Mouse (Mus musculus) frontal cortex, postnatal 36 days (tissue): ENCODE data around the gene Wdr81.
"Not testable (repeated sequence)": the region's sequence is repeated elsewhere in the genome, so short reads cannot be mapped to it uniquely, and the experiment has no call there.

ENCODE experiments used
- DNase-seq, 2 experiments: peaks; one replicate each; pipeline ENCODE4 v3.0.0; 2022; ENCODE audit warnings: low spot score in 2 of 2

The Wdr81 gene

DNA sequence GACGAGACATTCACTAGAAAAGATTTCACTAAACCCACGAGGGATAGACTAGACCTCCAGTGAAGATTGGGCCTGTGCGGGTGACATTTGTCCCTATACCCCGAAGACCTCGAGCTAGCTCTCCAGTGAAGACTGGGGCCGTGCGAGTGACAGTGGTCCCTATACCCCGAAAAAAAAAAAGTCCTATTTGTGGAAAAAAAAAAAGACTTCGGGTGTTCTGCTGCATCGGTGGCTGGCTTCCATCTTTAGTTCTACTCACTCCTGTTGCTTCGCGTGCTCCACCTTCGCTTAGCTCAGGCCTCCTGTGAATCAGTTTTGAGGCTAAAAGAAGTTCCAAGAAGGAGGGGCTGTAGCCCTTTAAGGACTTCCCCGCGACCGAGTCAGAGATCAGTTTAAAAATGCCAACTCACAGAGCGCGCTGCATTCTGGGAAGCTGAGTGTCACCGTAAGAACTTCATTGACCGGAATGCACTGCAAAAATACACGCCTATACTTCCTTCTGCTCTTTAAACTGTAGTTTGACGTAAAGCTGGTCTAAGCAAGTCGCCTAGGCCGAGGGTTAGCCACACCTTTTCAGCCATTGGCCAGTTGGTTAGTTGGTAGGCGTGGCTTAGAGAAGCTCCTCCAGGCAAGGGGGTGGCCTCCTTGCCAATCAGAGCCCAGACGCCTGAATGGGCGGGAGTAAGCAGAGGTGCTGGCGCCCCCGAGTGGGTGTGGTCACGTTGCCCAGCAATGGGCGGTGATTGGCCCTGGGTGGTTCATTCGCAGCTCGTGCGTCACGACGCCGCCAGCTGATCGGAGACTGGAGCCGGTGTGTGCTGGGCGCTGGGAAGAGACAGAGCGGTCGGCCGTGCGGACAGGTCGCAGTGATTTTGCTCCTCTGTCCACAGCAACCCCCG, 6.6 kb upstream of the Wdr81 start, which contains the start of gene Tlcd2:
Gene Tlcd2, plus strand, starts transcription at position 872 of the 899 bp plus-strand sequence.
- DNase-seq: peak; percentile 99 to 100

DNA sequence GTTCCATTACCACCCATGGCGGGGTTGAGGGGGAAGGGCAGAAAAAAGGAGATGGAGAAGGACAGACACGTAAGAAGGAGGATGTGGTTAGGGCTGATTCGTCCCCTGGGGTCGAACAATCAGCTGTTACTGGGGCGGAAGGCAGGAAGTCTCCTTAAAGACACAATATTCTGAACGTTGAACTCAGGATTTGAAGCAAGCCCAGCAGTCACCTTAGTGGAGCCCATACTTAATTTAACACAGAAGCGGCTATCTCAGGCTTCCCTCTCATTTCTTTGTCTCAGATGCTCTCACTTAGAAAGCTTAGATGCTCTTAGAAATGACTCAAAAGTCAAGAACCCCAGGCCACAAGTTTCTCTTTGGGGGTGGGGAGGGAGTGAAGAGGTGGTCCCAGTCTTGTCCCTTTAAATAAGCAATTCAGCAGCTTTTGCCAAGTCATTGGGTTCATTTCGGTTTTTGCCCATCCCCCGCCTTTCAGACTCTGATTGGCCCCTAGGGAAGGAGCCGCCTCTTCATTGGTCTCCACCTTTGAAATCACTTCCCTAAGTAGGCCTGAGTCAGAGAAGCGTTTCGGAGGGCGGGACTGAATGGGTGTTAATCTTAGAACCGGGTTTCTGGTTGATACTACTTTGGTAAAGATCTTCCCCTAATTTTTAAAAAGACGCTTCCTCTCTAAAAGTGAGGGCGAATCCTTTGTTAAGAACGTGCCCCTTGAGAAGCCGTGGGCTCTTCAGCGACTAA, 5.8 kb upstream of the Wdr81 start:
- DNase-seq: peak; percentile 88 to 93

DNA sequence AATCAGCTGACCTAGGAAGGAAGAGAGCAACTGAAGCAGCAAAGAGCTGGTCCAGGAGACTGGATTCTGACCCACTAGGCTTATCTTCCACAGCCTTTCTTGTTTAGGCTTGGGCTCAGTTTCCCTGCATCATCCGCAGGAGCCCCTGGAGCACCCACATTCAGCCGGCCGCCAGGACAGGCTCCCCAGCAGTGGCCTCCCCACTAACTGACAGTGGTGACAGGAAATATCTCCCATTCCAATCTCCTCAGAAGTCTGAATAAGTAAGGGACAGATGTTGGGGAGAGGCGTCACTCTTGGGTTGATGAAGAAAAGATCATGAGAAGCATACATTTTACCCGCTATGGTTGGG, 5.2 kb upstream of the Wdr81 start:
- no peak for DNase-seq

DNA sequence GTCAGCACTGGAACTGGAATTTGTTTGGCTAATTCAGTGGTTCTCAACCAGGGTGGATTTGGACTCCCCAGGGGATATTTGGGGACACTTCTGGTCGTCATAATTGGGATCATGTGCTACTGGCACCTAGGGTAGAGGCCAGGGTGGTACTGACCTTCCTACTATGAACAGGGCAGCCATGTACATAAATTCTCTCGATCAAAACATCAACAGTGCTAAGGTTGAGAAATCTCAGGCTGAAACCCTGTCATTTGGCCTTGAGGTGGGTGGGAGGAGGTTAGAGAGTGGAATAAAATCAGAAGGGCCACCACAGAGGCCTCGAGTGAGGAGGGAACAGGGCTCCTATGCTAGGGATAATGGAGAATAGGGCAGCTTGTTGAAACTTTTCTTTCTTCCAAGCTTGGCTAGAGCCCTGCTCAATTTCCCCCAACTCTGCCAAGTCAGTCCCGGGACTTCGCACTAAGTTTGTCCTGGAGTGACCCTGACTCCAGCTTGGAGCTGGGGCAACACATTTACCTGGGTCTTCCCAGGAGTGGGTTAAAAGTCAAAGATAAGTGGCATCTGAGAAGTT, 4.7 kb upstream of the Wdr81 start:
- no peak for DNase-seq

DNA sequence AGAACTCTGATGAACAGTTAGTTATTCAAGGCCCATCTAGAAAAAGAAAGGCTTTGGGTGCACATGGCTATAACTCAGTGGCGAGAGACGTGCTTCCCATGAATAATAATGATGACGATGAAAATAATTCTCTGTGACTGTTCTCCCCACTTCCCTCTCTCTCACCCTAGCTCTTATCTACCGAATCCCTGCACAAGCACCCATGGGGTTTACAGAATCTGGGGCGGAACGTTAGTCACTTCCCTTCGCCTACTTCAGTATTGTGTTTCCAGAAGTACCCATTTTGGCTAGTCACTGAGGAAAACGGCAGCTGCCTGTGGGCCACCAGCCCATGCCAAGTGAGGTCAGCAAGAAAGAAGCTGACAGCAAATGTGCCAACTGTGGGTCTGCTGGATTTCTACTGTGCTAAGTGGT, 4.1 kb upstream of the Wdr81 start:
- DNase-seq: no peak

DNA sequence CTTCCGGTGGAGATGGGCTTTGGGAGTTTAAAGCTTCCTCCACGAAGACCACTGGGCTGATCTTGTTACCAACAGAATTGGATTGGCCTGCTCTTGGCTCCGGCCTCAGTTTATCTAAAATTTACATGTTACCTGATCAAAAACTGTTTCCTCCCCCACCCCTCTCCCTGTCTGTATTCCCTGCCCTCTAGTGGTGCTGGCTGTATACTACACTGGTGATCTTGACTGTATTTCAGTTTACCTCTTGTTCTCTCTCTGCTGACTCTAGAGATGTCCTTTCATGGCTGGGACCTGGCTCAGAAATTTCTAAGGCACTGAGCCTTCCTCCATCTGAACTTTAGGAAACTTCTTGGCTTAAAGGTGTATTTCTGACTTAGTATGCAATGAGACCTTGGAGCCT, 3.7 kb upstream of the Wdr81 start:
- no peak for DNase-seq

DNA sequence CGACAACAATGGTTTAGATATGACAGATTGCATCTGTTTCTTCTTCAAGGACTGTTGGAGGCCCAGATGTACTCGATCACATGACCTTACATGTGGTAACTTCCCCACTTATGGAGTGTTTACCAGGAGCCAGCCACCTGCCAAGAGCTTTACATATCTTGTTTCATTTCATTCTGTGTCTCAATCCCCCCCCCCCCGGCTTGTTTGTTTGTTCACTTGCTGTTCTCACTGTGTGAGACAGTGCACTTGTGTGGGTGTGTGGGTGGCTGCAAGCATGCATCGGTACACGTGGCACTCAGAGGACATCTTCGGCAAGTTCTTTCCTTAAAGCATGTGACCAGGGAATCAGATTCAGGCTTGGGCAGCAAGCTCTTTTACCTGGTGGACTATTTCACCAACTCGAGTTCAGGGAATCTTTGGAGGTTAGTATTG, 1.9 kb upstream of the Wdr81 start:
- no peak for DNase-seq

DNA sequence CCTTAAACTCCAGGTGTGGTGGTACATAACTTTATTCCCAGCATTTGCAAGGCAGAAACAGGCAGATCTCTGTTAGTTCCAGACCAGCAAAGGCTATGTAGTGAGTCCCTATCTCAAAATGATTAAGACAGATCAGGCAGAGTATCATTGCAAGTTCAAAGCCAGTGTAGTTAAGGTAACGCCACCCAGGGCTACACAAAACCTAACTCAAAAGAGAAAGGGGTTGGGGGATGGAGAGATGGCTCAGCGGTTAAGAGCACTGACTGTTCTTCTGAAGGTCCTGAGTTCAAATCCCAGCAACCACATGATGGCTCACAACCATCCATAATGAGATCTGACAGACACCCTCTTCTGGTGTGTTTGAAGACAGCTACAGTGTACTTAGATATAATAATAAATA, 1.5 kb upstream of the Wdr81 start:
- not testable (repeated sequence) for DNase-seq

DNA sequence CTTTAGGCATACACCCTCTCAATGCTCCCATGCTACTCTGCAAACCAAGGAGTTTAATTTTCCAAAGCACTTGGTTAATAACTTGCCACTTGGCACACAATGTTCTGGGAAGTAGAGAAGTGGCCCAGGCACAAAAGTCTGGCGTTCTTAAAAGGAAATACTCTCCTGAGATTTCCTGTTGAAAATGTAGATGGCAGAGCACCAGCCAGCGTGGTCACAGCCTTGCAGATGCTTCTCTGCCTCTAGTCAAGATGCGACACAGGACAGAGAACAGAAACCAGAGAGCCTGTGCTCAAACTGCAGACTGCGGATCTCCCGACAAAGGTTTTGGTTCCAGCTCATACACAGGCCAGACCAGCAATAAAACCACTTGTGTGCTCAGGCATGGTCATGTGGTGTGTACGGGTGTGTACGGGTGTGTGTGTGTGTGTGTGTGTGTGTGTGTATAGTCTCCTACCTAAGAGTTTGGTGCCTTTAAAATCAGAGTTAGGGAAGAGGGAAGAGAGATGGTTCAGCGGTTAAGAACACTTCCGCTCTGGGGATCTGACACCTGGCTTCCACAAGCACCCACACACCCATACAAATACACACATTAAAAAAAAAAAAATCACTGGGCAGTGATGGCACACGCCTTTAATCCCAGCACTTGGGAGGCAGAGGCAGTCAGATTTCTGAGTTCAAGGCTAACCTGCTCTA, 672 bp upstream of the Wdr81 start:
- no peak for DNase-seq

DNA sequence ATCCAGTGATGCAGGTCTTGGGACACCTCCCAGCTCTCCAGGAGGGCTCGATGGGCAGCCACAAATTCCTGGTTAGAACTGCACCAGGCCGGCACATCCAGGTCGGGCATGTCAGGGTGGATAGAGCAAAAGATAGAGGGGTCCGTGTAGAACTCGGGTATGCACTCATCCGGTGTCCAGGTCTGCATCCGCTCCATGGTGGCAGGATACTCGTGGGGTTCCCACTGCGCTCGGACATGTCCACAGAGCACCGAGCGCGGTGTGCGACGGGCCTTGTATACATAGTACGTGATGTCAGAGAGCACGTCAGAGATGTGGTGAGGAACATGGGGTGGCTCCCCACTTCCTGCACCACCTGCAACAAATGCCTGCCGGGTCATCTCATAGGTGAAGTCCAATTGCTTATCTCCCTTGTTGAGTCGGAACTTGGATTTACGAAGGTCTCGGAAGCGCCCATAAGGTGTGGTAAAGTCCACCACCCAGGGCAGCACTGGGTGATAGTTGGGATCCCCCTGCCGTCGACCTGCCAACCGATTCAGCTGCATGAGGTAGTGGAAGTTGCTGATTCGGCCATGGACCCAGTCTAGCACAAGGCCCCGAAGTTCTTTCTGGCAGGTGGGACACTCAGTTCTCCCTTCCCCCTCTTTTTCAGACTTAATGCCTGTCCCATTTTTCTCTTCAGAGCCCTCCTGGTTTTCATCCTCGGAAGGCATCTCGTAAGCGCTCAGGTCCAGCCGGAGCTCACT, 1.5 kb downstream of the Wdr81 start:
- DNase-seq: no peak

DNA sequence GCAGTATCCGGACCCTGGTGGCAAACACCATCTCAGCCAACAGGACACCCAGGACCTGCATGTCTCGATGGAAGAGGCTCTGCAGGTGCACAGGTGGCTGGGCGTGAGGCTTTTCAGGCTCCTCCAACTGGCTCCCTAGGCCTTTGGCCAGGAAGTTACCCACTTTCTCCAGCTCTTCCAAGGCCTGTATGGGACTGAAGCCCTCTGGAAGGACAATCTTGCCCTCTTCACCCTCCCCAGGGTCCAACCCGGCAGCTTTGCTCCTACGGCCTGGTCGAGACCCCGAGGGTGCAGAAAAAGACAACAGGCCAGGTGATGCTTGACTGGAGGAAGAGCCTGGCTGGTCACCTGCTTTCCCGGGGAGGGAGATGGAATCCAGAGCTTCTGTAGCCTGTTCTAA, 2.4 kb downstream of the Wdr81 start:
- no peak for DNase-seq

DNA sequence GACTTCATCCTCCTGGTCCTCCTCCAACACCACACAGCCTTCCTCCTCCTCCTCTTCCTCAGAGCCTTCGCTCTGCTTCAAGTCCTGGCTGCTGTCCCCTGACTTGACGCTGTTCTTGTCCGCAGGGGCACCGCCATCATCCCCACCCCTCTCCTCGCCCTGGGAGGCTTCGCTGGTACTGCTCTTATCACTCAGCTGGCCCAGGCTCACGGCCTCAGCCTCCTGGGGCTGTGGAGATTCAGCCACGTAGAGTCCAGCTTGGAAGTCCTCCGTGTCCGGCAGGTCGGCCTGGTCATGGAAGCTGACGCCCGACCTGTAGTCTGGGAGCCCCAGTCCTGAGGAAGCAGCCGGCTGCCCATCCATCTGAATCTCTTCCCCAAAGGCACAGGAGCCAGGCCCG, 3.6 kb downstream of the Wdr81 start:
- DNase-seq: no peak

DNA sequence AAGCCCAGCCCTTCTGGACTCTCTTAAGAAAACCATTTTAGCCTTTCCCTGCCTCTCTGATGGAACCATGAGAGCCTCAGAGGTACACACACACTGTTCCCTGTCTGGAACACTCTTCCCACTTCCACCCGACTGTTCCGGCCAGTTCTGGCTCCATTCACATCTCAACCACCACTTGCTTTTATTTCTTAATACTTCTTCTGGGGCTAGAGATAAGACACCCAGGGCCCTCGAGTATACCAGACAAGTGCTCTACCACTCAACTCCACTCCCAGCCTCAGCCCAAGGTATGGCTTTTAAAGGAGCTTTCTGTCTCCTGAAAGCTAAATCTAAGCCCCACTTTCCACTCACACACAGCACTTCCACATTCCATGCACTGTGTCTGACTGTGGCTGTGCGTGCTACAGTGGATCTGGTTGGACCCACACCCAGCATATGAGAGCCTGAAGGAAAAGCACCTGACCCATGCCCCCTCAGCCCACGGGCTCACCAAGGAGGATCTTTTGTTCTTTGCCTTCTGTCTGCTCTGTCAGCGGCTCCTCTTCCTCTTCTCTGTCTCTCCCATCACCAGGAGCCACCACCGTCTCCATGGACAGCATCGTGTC, 4.1 kb downstream of the Wdr81 start:
- DNase-seq: no peak

DNA sequence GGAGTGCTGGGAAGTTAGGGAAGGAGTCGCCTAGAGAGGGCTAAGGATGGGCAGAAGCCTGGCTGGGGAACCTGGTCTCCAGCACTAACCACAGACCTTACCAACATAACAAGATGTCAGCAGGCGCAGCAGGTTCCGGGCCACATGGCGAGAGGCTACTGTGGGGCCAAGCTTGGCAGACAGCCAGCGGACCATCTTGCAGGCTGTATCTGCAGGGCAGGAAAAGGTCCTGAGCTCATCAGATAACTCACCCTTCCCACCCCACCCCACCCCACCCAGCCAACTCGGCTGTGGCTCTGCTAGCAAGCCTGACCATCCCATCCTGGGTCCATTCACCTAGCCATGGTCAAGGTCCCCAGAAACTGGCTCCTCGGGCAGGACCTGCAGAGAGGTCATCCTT, 4.8 kb downstream of the Wdr81 start:
- DNase-seq: no peak

DNA sequence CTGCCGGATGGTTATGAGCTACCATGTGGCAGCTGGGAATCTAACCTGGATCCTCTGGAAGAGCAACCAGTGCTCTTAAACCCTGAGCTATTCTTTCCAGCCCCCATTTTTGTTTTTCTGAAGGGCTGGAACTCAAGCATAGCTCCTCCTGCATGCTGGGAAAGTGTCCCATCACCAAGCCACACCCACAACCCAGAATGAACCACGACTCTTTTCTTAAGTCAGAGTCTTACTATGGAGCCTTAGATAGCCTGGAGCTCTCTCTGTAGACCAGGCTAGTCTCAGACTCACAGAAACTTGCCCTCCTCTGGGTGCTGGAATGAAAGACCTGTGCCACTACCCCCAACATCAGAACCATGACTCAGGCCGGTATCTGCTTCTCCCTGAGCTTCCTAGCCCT, 5.9 kb downstream of the Wdr81 start:
- no peak for DNase-seq

DNA sequence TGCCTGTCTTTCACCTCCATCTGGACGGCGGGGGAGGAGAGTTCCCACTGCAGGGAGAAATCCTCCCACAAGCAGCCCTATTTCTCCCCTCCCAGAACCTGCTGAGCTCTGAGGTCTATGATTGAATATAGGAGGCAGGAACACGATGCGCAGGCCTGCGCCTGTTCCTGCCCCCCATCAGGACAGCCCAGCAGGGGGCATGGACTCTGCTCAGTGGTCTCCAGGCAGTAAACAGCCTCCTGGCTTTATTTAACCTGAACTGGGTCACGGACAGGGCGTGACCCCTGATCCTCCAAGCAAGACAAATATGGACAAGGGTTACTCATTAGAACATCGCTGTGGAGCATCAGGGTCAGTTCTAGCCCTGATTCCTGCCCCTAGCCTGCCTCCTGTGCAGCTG, 10.8 kb downstream of the Wdr81 start:
- DNase-seq: no peak

DNA sequence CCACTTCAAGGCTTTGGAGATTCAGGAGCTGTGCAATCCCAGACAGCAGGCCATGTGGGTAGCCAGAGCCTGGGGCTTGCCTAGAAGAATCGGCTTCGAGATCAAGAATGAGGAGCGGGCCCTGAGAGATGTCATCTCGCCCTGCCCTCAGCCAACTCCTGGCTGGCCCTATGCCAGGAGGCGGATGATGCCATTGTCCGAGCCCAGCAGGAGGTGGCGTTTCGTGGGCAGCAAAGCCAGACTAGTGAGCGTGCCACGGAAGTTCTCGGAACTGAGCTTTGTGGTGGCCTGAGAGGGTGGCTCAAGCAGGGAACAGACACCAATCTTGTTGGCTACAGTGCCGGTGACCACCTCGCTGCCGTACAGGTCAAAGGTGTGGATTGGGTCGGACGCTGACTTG, 12.9 kb downstream of the Wdr81 start:
- DNase-seq: no peak

DNA sequence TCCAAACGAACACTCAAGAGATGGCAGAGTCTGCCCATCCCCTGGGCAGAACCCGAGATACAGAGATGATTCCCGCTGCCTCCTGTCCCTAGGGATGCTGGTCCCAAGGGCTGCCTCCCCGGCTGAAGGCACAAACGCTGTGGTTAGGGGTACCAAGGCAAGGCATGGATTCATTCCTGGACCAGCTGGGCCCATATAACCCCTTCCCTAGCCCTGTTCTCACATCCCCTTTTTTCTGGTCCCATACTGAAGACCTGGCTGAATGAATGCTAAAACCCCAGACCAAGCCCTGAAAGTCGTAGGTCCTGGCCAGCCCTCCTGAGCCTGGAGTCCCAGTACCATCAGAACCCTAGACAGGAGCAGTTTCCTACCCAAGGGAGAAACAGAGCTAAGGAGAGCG, 13.5 kb downstream of the Wdr81 start:
- no peak for DNase-seq

DNA sequence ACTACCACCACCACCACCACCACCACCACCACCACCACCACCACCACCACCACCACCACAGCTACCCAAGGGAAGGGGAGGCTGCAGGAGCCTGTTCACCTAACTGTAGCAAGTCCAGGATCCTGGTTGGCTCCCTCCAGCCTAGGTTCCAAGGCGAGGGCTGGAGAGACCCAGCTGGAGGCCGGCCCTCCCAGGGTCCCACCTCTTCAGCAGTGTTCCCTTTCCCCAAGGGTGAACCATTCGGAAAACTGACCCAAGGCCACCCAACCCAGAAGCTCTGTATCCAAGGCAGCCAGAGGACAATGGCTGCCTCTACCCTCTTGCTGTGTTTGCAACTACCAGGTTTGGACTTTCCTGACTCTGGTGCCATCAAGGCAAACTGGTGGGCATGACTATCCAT, 14.6 kb downstream of the Wdr81 start:
- no peak for DNase-seq

DNA sequence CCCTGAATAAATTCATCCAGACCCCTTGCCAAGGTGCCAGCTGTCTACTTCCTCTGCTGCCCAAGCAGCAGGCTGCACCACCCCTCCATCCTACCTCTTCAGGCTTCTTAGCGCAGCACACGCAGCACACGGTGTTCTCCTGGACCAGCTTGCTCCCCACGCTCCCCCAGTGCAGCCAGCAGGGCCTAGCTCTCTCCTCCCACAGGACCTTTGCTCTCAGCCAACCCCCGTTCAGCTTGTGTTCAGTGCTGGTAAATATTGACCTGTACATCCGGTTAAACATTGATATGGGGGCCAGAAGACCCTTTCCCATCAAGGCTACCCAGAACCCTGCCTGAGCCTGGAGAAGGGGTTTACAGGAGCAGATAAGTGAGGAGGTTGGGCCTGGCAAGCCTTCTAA, 15.2 kb downstream of the Wdr81 start, which contains the start of gene Serpinf2:
Gene Serpinf2, minus strand, starts transcription at position 229 of the 400 bp plus-strand sequence.
- no peak for DNase-seq

DNA sequence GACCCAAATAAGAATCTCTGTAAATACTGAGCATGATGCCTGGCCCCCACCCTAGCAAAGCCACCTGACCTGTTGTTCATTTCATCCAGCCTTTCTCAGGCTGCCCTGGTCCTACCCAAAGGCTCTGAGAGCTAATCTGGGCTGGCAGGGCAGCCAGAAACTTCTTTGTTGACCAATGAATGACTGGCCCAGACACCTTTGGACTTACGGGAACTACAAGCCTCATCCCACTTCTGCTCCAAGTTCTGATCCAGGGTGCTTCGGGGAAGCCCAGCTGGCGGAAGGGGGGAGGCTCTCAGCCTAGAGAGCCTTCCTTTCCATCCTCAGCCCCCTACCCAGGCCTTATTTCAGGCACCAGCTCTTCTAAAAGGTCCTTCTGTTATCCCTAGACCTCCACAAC, 15.7 kb downstream of the Wdr81 start:
- no peak for DNase-seq
